Mouse (Mus musculus): Measurements from ENCODE around the gene Dpt.
"Not testable (repeated sequence)": the region's sequence is repeated elsewhere in the genome, so short reads cannot be mapped to it uniquely, and the experiment has no call there.

Gene Dpt

GRCm38 (mm10) chr1:164796471-164796870 is at the start of gene Dpt:
Gene Dpt, plus strand, starts transcription at chr1:164796644.
- peak; percentile 35 for DNase-seq (ENCODE audit: low spot score)

DNA sequence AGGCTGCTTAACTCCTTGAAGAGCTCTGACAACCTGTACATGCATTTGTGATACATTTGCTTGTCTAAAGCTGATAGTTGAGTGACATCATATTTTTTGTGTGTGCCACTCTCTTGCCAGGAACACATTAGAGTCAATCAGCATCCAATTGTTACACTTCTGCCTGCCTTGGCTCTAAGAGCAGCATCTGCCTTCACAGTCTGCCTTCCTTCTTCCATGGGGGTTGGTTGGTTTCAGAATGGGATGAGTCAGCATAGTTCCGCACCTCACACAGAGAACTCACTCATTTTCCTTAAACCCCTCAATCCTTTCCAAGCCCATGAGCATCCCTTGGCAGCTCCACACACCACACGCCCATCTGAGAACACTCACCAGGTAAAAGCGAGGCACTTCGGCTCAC is 42.7 kb upstream of the Dpt start:
- no peak for DNase-seq (ENCODE audit: low spot score)

DNA sequence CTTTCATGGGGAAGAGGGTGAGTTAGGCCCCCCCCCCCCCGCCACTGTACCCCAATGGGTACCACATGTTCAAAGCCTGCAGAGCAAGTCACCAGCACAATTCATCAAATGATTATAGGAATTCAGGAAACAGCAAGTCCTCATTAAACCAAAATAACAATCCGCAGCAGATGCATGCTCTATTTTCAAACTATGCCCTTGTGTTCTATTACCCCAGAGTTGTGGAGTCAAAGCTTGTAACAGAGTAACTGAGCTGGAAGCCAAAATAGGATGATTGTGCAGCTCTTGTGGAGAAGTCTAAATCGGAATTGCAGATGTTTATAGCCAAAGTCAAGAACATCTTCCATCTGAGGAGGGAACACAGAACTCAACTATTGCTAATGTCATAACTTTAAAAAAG is 40.8 kb upstream of the Dpt start:
- no peak for DNase-seq (ENCODE audit: low spot score)

GRCm38 (mm10) chr1:164756951-164757350 is 39.5 kb upstream of the Dpt start:
- DNase-seq (ENCODE audit: low spot score) = no peak

DNA sequence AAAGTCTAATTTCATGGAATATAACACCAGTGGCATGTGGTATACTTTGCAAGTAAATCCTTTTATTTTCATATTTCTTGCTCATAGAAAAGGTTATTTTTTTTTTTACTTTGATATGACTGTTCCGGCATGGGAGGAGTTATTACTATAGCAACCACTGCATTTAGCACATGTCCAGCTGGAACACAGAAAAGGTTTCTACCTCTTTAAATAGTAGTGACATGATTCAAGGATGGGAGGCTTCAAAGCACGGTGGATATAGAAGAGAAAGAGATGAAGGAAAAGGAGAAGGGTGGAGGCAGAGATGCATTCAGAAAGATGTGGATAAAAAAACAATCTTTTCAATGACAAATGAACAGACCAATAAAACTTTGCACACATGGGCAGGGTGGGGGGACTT is 38.0 kb upstream of the Dpt start:
- no peak for DNase-seq (ENCODE audit: low spot score)

DNA sequence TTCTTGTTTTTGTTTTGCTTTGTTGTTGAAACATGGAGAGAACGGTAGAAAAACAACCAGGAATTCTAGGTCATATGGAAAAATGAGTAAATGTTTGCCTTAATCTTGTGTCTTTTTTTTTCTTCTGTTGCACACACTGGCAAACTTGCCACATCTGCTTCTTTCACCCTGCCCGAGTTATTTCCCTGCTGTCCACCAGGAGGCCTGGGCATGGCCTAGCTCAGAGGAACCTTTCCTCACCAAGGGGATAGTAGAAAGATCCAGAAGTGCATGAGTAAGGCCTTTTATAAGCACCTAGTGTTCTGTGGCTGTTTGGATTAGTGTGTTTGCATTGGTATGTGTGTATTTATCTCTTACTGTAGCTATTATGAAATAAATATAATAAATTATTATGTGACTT is 34.2 kb upstream of the Dpt start:
- peak; percentile 17 for DNase-seq (ENCODE audit: low spot score)

GRCm38 (mm10) chr1:164766646-164767045 is 29.8 kb upstream of the Dpt start:
- no peak for DNase-seq (ENCODE audit: low spot score)

DNA sequence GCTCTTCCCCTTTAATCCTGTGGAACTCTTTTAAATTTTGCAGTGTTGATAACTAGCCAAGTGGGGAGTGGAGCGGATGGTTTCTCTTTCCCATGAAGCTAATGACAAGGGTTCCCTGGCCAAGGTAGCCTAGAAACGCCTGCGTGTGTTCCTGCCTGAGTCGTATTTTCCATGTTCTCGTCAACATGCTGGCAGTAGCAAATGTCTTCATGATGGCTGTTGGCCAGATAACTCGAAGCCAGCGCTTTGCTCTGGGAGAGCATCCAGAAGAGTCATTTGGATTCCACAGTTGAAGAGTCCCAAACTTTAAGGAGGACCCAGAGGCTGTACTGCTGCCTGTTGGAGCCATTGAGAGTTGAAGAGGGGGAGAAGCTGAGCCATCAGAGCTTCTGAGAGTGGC is 25.8 kb upstream of the Dpt start:
- no peak for DNase-seq (ENCODE audit: low spot score)

DNA sequence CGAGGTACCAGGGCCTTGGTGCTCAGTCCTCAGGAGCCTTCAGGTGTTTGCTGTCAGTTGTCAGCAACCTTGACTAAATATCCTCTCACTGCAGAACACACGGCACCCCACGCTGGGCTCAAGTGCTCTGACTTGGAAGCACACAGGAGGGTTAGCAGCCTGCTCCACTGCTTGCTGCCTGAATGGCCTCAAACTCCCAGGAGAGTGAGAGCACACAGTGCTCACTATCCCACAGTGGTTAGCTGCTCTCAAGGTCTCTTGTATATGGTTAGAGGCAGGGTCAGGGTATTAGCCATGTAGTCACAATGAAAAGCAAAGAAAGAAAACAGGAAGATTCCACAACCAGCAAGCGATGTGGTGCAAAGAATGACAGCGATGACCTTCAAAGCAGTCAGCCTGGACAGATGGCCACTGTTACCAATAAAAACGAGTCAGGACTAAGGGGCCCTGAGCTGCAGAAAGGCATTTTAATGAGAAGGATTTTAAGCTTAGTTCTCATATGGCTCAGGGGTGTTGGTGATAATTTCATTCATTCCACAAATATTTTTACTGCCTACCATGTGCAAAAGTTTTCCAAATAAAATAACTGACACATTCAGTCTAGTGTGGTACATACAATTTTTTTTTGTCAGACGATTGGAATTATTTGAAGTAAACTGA is 15.5 kb upstream of the Dpt start:
- no peak for DNase-seq (ENCODE audit: low spot score)

- DNase-seq (ENCODE audit: low spot score) = no peak
Measured at GRCm38 (mm10) chr1:164786165-164786564, 10.3 kb upstream of the Dpt start.

- DNase-seq (ENCODE audit: low spot score) = no peak
Measured at GRCm38 (mm10) chr1:164787771-164788170, 8.7 kb upstream of the Dpt start.

- DNase-seq (ENCODE audit: low spot score) = no peak
Measured at GRCm38 (mm10) chr1:164788292-164788691, 8.2 kb upstream of the Dpt start.

DNA sequence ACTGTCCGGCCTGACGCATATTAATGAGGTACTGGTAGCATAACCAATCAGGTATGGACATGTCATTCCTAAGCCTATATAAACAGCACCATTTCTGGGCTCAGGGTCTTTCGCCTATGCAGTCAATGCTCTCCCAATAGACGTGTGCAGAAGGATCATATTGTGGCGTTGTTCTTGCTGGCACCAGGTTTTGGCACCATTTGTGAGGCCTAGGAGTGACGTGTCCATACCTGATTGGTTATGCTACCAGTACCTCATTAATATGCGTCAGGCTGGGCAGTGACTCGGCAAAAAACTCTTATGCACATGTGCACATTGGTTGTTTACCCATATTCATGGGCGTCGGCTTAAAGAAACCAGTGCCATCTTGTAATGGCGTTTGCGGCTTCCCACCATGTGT is 6.1 kb upstream of the Dpt start:
- DNase-seq (ENCODE audit: low spot score) = not testable (repeated sequence)

DNA sequence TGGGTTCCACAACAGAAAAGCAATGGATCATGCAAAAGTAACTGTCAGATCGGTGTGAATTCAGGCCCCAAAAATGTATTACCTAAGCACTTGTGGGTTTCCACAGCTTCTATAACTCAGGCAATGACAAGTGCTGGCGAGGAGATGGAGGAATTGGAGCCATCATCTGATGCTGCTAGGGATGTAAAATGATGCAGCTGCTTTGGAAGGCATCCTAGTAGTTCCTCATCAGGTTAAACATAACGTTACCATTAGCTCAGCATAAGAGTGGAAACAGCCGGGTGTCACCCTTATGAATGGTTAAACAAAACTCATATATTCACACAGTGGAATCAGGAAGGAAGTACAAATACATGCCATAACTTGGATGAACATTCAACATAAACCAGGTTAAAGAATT is 3.4 kb upstream of the Dpt start:
- DNase-seq (ENCODE audit: low spot score) = no peak

DNA sequence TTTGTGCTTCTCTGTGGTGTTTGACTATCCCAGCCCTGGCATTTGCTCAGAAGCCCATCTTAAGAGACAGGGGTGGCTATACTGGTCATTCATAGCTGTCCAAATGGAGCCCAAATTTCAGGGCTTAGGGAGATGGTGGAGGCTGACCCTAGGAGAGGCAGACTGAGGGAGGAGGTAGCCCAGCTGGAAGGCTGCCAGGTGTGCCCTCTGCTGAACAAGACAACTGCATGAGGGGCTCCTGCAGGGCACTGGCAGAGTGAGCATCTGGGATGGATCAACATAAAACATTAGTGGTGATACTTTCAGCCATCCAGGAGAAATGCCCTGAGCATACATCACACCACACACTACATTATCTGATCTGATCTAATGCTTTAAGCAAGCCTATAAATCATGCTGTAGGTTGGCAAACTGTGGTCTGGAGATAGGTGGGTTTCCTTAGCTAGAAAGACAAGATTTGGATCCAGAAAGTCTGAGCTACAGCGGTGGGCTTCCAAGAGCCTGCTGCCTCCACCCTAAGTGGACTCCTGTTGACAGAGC is 1.4 kb downstream of the Dpt start:
- DNase-seq (ENCODE audit: low spot score) = no peak

GRCm38 (mm10) chr1:164798471-164798922 is 2.1 kb downstream of the Dpt start:
- DNase-seq (ENCODE audit: low spot score) = no peak

- DNase-seq (ENCODE audit: low spot score) = no peak
Measured at GRCm38 (mm10) chr1:164799161-164799560, 2.7 kb downstream of the Dpt start.

DNA sequence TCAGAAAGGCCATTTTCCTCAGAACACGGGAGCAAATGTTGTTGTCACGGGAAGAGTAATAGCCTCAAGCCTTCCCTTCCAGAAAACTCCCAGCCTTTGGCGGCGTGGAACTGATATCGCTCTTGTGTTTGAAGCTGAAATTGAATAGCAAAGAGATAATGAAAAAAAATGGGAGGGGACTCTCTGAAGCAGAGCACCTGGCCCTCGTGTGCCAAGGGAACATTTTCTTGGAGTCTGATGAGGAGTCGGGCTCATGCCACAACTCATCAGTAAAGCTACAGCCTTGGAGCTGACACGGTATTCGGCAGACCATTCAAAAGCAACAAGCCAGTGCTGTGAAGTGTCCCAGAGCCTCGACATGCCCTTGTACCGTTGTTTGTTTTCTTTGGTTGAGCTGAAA is 7.8 kb downstream of the Dpt start:
- no peak for DNase-seq (ENCODE audit: low spot score)

- DNase-seq (ENCODE audit: low spot score) = no peak
Measured at GRCm38 (mm10) chr1:164804751-164805435, 8.4 kb downstream of the Dpt start.

- no peak for DNase-seq (ENCODE audit: low spot score)
Measured at GRCm38 (mm10) chr1:164809371-164809770, 12.9 kb downstream of the Dpt start.

DNA sequence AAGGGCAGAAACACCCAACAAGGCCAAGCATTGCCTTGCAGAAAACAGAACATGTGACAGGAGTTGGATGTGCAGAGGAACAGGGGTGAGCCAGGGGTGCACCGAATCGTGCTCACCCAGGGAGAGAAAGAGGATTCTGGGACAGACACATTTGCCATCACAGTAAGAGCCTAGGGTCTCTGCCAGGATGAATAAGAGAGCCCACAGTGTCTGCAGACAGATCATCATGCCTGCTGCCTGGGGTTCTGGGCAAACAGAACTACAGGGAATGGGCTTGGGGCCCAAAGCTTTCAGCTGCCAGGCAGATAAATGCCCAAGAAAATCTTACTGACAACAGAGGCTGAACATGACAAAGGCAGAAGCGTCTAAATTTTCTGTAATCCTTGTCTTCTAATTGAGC is 14.9 kb downstream of the Dpt start:
- no peak for DNase-seq (ENCODE audit: low spot score)

DNA sequence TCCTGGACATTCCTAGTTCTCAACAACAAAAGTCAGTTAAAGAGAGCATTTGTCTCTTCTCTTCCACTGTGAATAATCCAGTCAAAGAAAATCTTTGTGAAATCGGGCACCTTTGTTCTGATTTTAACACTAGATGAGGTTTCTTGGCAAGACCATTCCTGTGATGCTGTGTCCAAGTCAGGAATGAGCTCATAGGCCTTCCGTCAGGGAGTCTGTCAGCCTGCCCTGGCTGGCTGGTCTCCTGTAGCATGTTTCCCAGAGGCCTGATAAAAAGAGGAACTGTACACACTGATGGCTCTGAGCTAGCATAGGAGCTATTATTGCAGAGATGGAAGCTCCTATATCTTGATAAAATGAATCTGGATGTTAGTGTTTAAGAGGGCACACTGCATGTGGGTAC is 17.8 kb downstream of the Dpt start:
- DNase-seq (ENCODE audit: low spot score) = no peak

GRCm38 (mm10) chr1:164815330-164815729 is 18.9 kb downstream of the Dpt start:
- no peak for DNase-seq (ENCODE audit: low spot score)

GRCm38 (mm10) chr1:164817331-164817730 is 20.9 kb downstream of the Dpt start:
- no peak for DNase-seq (ENCODE audit: low spot score)

Data from embryo, embryonic 10.5 days (tissue).